Mouse (Mus musculus) heart, adult 2 months (tissue): ENCODE results near the gene Slc44a1. TPM values are rescaled to one million over a fixed set of nuclear protein-coding genes. Genes with fewer than 3 reads are reported as not detected.

Experiments used
- DNase-seq, 2 experiments: peaks; one replicate each; pipeline ENCODE4 v3.0.0; 2021
- H3K27ac ChIP-seq: fragments of 200-600 bp; 2 replicates; pipeline ENCODE4 v1.8.1; 2022
- H3K27me3 ChIP-seq: fragments of 200-500 bp; 2 replicates; pipeline ENCODE4 v1.6.1; 2012; ENCODE audit warnings: mild to moderate bottlenecking, low read length, inconsistent platforms, mixed read lengths; ENCODE audit not compliant: control insufficient read depth, insufficient read depth
- H3K36me3 ChIP-seq: fragments of 200-500 bp; 2 replicates; pipeline ENCODE4 v1.6.1; 2012; ENCODE audit warnings: low read length, inconsistent platforms; ENCODE audit not compliant: control insufficient read depth, insufficient read depth
- H3K4me1 ChIP-seq: fragments of 200-500 bp; 2 replicates; pipeline ENCODE4 v1.6.1; 2011; ENCODE audit warnings: low read length; ENCODE audit not compliant: control insufficient read depth, insufficient read depth
- H3K4me3 ChIP-seq: fragments of 200-600 bp; 2 replicates; pipeline ENCODE4 v1.8.1; 2022
- H3K79me2 ChIP-seq: fragments of 200-500 bp; replicated peaks from 2 replicates; pipeline ENCODE4 v1.6.1; 2012; ENCODE audit warnings: mild to moderate bottlenecking, inconsistent platforms, low read length, moderate library complexity, mixed read lengths; ENCODE audit not compliant: control insufficient read depth, insufficient read depth
- H3K9ac ChIP-seq: fragments of 200-500 bp; 2 replicates; pipeline ENCODE4 v1.6.1; 2012; ENCODE audit warnings: low read depth, mild to moderate bottlenecking, control low read depth, inconsistent platforms, low read length, mixed read lengths
- CTCF ChIP-seq: fragments of 200-600 bp; IDR thresholded peaks from 2 replicates; pipeline ENCODE4 v1.8.1; 2022; ENCODE audit warnings: antibody characterized with exemption, mild to moderate bottlenecking, moderate library complexity
- EP300 ChIP-seq: fragments of 200-500 bp; IDR thresholded peaks from 2 replicates; pipeline ENCODE4 v1.6.1; 2011; ENCODE audit warnings: low read depth, low read length, control low read depth; ENCODE audit not compliant: insufficient read depth
- POLR2A ChIP-seq: fragments of 200-500 bp; IDR thresholded peaks from 2 replicates; pipeline ENCODE4 v1.6.1; 2011; ENCODE audit warnings: mild to moderate bottlenecking, low read depth, low read length, control low read depth; ENCODE audit not compliant: insufficient read depth
- WGBS: fragments of 180-500 bp; shearing (Covaris S2); methylation state at CpG from one replicate; pipeline ENCODE4 v1.1.7; 2018; 5-methylcytosine and 5-hydroxymethylcytosine counted together
- intact Hi-C: fragments of 180-260 bp; cut with DNase I; formaldehyde crosslinking; loops from one replicate; pipeline ENCODE4 v1.15.1; 2025
- polyA plus RNA-seq: library from polyadenylated mRNA; depleted of rRNA; stranded (reverse); fragments of >200 nt; gene quantifications from 2 replicates; pipeline ENCODE4 v1.2.3, GENCODE M21; 2012
- total RNA-seq, 2 experiments: library from RNA; stranded (reverse); gene quantifications; 2 replicates each; pipeline ENCODE4 v1.2.3; 2021

The Slc44a1 gene
- total and polyA plus RNA-seq, 3 experiments = 22.7 to 32.3 (median 26.4) TPM

GRCm38 (mm10) chr4:53416928-53417327, 23.3 kb upstream of the Slc44a1 start:
- no peak overlapping the region for H3K9ac ChIP-seq
- no peaks in the 10 kb centered on the region for H3K27me3 ChIP-seq
- intact Hi-C loops = no loop called here
- no peaks in the 10 kb centered on the region for H3K36me3 ChIP-seq
- 58% methylated on average over 7 of the region's 7 CpGs for WGBS
- H3K79me2 ChIP-seq = no peaks in the 10 kb centered on the region
- H3K4me1 ChIP-seq = peaks cover 4% of the 10 kb centered on the region
- H3K4me3 ChIP-seq = no peak overlapping the region
- DNase-seq = peak; percentile 35 to 50
- H3K27ac ChIP-seq = peak overlapping the region; percentile 57
- TF ChIP-seq CTCF (no peak), POLR2A (no peak), EP300 (no peak)

GRCm38 (mm10) chr4:53422799-53423198, 17.4 kb upstream of the Slc44a1 start:
- Histone ChIP-seq H3K4me1 (no peaks in the 10 kb centered on the region), H3K79me2 (no peaks in the 10 kb centered on the region), H3K36me3 (no peaks in the 10 kb centered on the region), H3K9ac (no peak overlapping the region), H3K4me3 (no peak overlapping the region), H3K27ac (no peak overlapping the region), H3K27me3 (no peaks in the 10 kb centered on the region)
- intact Hi-C loops = no loop called here
- 38% methylated on average over 2 of the region's 2 CpGs for WGBS
- no peak for DNase-seq
- TF ChIP-seq EP300 = no peak
- TF ChIP-seq CTCF = peak; percentile 67
- TF ChIP-seq POLR2A = no peak

- H3K27ac ChIP-seq = no peak overlapping the region
- no peaks in the 10 kb centered on the region for H3K36me3 ChIP-seq
- no peaks in the 10 kb centered on the region for H3K79me2 ChIP-seq
- no peak overlapping the region for H3K4me3 ChIP-seq
- intact Hi-C loops = no loop called here
- H3K4me1 ChIP-seq = no peaks in the 10 kb centered on the region; the same call in 1 of the 2 replicates
- 86% methylated on average over 4 of the region's 4 CpGs for WGBS
- no peaks in the 10 kb centered on the region for H3K27me3 ChIP-seq
- no peak overlapping the region for H3K9ac ChIP-seq
- no peak for TF ChIP-seq EP300
- no peak for TF ChIP-seq CTCF
- no peak for TF ChIP-seq POLR2A
- no peak for DNase-seq
These were observed 13.1 kb upstream of the Slc44a1 start for GRCm38 (mm10) chr4:53427120-53427519.

- TF ChIP-seq CTCF = no peak
- no peak for TF ChIP-seq EP300
- TF ChIP-seq POLR2A = no peak
- H3K36me3 ChIP-seq = no peaks in the 10 kb centered on the region
- H3K79me2 ChIP-seq = no peaks in the 10 kb centered on the region
- no peak overlapping the region for H3K27ac ChIP-seq
- 44% methylated on average over 6 of the region's 6 CpGs for WGBS
- H3K4me3 ChIP-seq = no peak overlapping the region
- DNase-seq = no peak
- no peaks in the 10 kb centered on the region; the same call in 1 of the 2 replicates for H3K4me1 ChIP-seq
- no peaks in the 10 kb centered on the region for H3K27me3 ChIP-seq
- intact Hi-C loops = no loop called here
- H3K9ac ChIP-seq = no peak overlapping the region
These were observed 9.7 kb upstream of the Slc44a1 start for GRCm38 (mm10) chr4:53430522-53430921.

- H3K27ac ChIP-seq = no peak overlapping the region
- no peak for DNase-seq
- no peaks in the 10 kb centered on the region for H3K79me2 ChIP-seq
- 76% methylated on average over 10 of the region's 10 CpGs for WGBS
- no peak overlapping the region for H3K9ac ChIP-seq
- H3K4me1 ChIP-seq = no peaks in the 10 kb centered on the region; the same call in 1 of the 2 replicates
- TF ChIP-seq EP300 = no peak
- no peak for TF ChIP-seq POLR2A
- no peak overlapping the region for H3K4me3 ChIP-seq
- intact Hi-C loops = no loop called here
- H3K27me3 ChIP-seq = no peaks in the 10 kb centered on the region
- no peaks in the 10 kb centered on the region for H3K36me3 ChIP-seq
These were observed 8.5 kb upstream of the Slc44a1 start for GRCm38 (mm10) chr4:53431585-53432234.

GRCm38 (mm10) chr4:53437110-53437755, 3.0 kb upstream of the Slc44a1 start:
- Histone ChIP-seq H3K36me3 (peaks cover 9% of the 10 kb centered on the region), H3K27me3 (no peaks in the 10 kb centered on the region), H3K4me1 (peaks cover 7% of the 10 kb centered on the region), H3K9ac (no peak overlapping the region), H3K4me3 (no peak overlapping the region), H3K79me2 (peaks cover 2% of the 10 kb centered on the region; the same call in 1 of the 2 replicates), H3K27ac (no peak overlapping the region; the same call in 1 of the 2 replicates)
- intact Hi-C loops = no loop called here
- peak in 1 of 2 experiments; percentile 41 for DNase-seq
- whole genome bisulfite sequencing = 69% methylated on average over 10 of the region's 10 CpGs
- no peak for TF ChIP-seq CTCF
- no peak for TF ChIP-seq EP300
- TF ChIP-seq POLR2A = no peak
